ENCODE assay signal across 18 mouse cellular contexts in genomic region chr13:11891739-11892138, GRCm38 (mm10).
DNase-seq lines count a peak whose midpoint lies in the region; ATAC-seq and TF ChIP-seq lines count a peak whose summit lies in the region.
"Had no signal": no experiment of that assay in that cellular context is flagged by ENCODE, and none has a peak within 500 bp of the region (broad histone marks: within the 10 kb centered on the region; RNA-seq: fewer than 3 reads in every experiment).

No protein-coding gene starts in this region.

- peaks cover 0 to 2% of the 10 kb centered on the region in 2 experiments; a peak in 1 of 4 replicates for H3K4me1 ChIP-seq in heart, embryonic 14.5 days (ENCODE audit: control insufficient read depth in 2 of 2, insufficient read depth in 2 of 2, low read length in 2 of 2)
- no peaks in the 10 kb centered on the region for H3K4me1 ChIP-seq in midbrain, postnatal 0 days (ENCODE audit: insufficient read depth, low read length)
- no peaks in the 10 kb centered on the region for H3K4me1 ChIP-seq in midbrain, embryonic 14.5 days (ENCODE audit: control insufficient read depth, insufficient read depth, low read length)
- H3K4me1 ChIP-seq: embryonic facial prominence, embryonic 15.5 days; intestine, embryonic 15.5 days; neural tube, embryonic 15.5 days; stomach, embryonic 15.5 days had no signal

- intact Hi-C loops in heart, postnatal 14 days (cut with DNase I): no loop called here

- no peak overlapping the region for H3K4me3 ChIP-seq in heart, embryonic 14.5 days (ENCODE audit: control insufficient read depth in 1 of 2, insufficient read depth in 1 of 2, low read depth in 1 of 2, low read length in 2 of 2)
- H3K4me3 ChIP-seq in midbrain, postnatal 0 days (ENCODE audit: low read depth, low read length): no peak overlapping the region
- no peak overlapping the region for H3K4me3 ChIP-seq in midbrain, embryonic 14.5 days (replicated peaks; ENCODE audit: low read depth, low read length)
- H3K4me3 ChIP-seq: embryonic facial prominence, embryonic 15.5 days; intestine, embryonic 15.5 days; neural tube, embryonic 15.5 days; stomach, embryonic 15.5 days had no signal

- H3K27ac ChIP-seq in heart, embryonic 14.5 days (replicated peaks in 1 of 2; ENCODE audit: control insufficient read depth in 1 of 2, insufficient read depth in 1 of 2, low read depth in 2 of 2, low read length in 2 of 2): no peak overlapping the region
- H3K27ac ChIP-seq in midbrain, postnatal 0 days (ENCODE audit: low read depth, low read length): no peak overlapping the region
- H3K27ac ChIP-seq in midbrain, embryonic 14.5 days (replicated peaks; ENCODE audit: low read depth, low read length): no peak overlapping the region
- H3K27ac ChIP-seq: embryonic facial prominence, embryonic 15.5 days; intestine, embryonic 15.5 days; neural tube, embryonic 15.5 days; stomach, embryonic 15.5 days had no signal

- H3K9me3 ChIP-seq in heart, embryonic 14.5 days (ENCODE audit: control insufficient read depth, low read length): no peaks in the 10 kb centered on the region
- H3K9me3 ChIP-seq in midbrain, postnatal 0 days (ENCODE audit: low read length): no peaks in the 10 kb centered on the region
- H3K9me3 ChIP-seq in midbrain, embryonic 14.5 days (ENCODE audit: control insufficient read depth, low read length): no peaks in the 10 kb centered on the region
- H3K9me3 ChIP-seq: embryonic facial prominence, embryonic 15.5 days; intestine, embryonic 15.5 days; neural tube, embryonic 15.5 days; stomach, embryonic 15.5 days had no signal

- DNase-seq in heart, postnatal 14 days: no peak
- peak; percentile 28 for DNase-seq in midbrain, postnatal 0 days (ENCODE audit: low spot score)
- DNase-seq in midbrain, embryonic 14.5 days: no peak
- peak; percentile 81 for DNase-seq in cerebellum, adult 9-11 months
- DNase-seq in right cerebral cortex, postnatal 4 days: no peak
- DNase-seq in kidney, adult 8-10 months: no peak
- DNase-seq: adrenal gland, postnatal 25 days; heart, postnatal 4 days; lung, postnatal 4 days; right cerebral cortex, adult 18-20 months; thymus, postnatal 25 days had no signal

- 0 out of 2 replicates have a peak, but pooled peaks have one; percentile 17 for ATAC-seq in heart, embryonic 14.5 days (ENCODE audit: insufficient number of reproducible peaks, insufficient read depth, low FRiP score, low read depth)
- no peak for ATAC-seq in midbrain, postnatal 0 days (ENCODE audit: low FRiP score)
- no peak for ATAC-seq in midbrain, embryonic 14.5 days (ENCODE audit: low FRiP score, low TSS enrichment)
- ATAC-seq: hindbrain, embryonic 16.5 days; intestine, embryonic 15.5 days had no signal

- no peaks in the 10 kb centered on the region for H3K27me3 ChIP-seq in heart, embryonic 14.5 days (ENCODE audit: control insufficient read depth, insufficient read depth, low read length)
- no peaks in the 10 kb centered on the region for H3K27me3 ChIP-seq in midbrain, postnatal 0 days (ENCODE audit: insufficient read depth, low read length)
- no peaks in the 10 kb centered on the region for H3K27me3 ChIP-seq in midbrain, embryonic 14.5 days (ENCODE audit: control insufficient read depth, insufficient read depth, low read length)
- H3K27me3 ChIP-seq: embryonic facial prominence, embryonic 15.5 days; intestine, embryonic 15.5 days; neural tube, embryonic 15.5 days; stomach, embryonic 15.5 days had no signal

- no peaks in the 10 kb centered on the region for H3K36me3 ChIP-seq in heart, embryonic 14.5 days (ENCODE audit: control insufficient read depth, insufficient read depth, low read length)
- H3K36me3 ChIP-seq in midbrain, postnatal 0 days (ENCODE audit: insufficient read depth, low read length): no peaks in the 10 kb centered on the region
- no peaks in the 10 kb centered on the region for H3K36me3 ChIP-seq in midbrain, embryonic 14.5 days (ENCODE audit: control insufficient read depth, insufficient read depth, low read length)
- H3K36me3 ChIP-seq: embryonic facial prominence, embryonic 15.5 days; intestine, embryonic 15.5 days; neural tube, embryonic 15.5 days; stomach, embryonic 15.5 days had no signal

- H3K4me2 ChIP-seq in heart, embryonic 14.5 days (ENCODE audit: low read length): no peak overlapping the region
- H3K4me2 ChIP-seq in midbrain, postnatal 0 days (ENCODE audit: low read depth, low read length, poor library complexity, severe bottlenecking): no peak overlapping the region
- no peak overlapping the region for H3K4me2 ChIP-seq in midbrain, embryonic 14.5 days (ENCODE audit: low read length)
- H3K4me2 ChIP-seq: embryonic facial prominence, embryonic 15.5 days; intestine, embryonic 15.5 days; neural tube, embryonic 15.5 days; stomach, embryonic 15.5 days had no signal

- no peak overlapping the region for H3K9ac ChIP-seq in heart, embryonic 14.5 days (ENCODE audit: low read length)
- H3K9ac ChIP-seq in midbrain, postnatal 0 days (replicated peaks; ENCODE audit: low read length, poor library complexity, severe bottlenecking): no peak overlapping the region
- no peak overlapping the region for H3K9ac ChIP-seq in midbrain, embryonic 14.5 days (replicated peaks; ENCODE audit: low read length)
- H3K9ac ChIP-seq: embryonic facial prominence, embryonic 15.5 days; forebrain, postnatal 0 days; intestine, embryonic 15.5 days; neural tube, embryonic 15.5 days; stomach, embryonic 15.5 days had no signal

- WGBS in heart, embryonic 14.5 days: 82% methylated on average over 3 of the region's 3 CpGs
- WGBS in midbrain, postnatal 0 days: 93% methylated on average over 3 of the region's 3 CpGs
- 87% methylated on average over 3 of the region's 3 CpGs for WGBS in midbrain, embryonic 14.5 days

- TF ChIP-seq CTCF in midbrain, postnatal 0 days (IDR thresholded peaks at IDR 0.05): no peak

Comparison
In these comparisons a context has a peak if more than half of its experiments do, and no peak if none do; other contexts are left out.
1. DNase-seq: peak in midbrain, postnatal 0 days (single experiment) and cerebellum, adult 9-11 months (single experiment); none in heart, postnatal 14 days (0 of 2), midbrain, embryonic 14.5 days (single experiment), right cerebral cortex, postnatal 4 days (single experiment) and kidney, adult 8-10 months (0 of 2).